Mouse (Mus musculus): ENCODE measurements around the gene Fgfr2. TPM values are rescaled to one million over a fixed set of nuclear protein-coding genes. Genes with fewer than 3 reads are reported as not detected.

The Fgfr2 gene
- total RNA-seq, 1 experiment, result 37.5 TPM

GRCm38 (mm10) chr7:133040688-133041345 lies 82.3 kb downstream of the Fgfr2 start:
- TF ChIP-seq CHD2 (IDR thresholded peaks at IDR 0.05; ENCODE audit: low read depth, low read length), result no peak; the same call in 1 of the 2 replicates
- TF ChIP-seq ZNF384 (IDR thresholded peaks at IDR 0.05; ENCODE audit: low read depth, low read length), result peak; percentile 96
- Histone ChIP-seq H3K4me3 (ENCODE audit: insufficient read depth in 1 of 2, low read depth in 1 of 2, low read length in 2 of 2, poor library complexity in 1 of 2, severe bottlenecking in 1 of 2) (no peak overlapping the region), H3K27ac (ENCODE audit: insufficient read depth, low read depth, low read length, poor library complexity, severe bottlenecking) (peak overlapping the region; percentile 35; the same call in 1 of the 2 replicates), H3K9me3 (ENCODE audit: control insufficient read depth, insufficient read depth, low read depth, low read length) (no peaks in the 10 kb centered on the region), H3K36me3 (ENCODE audit: control insufficient read depth, insufficient read depth, low read length, poor library complexity, severe bottlenecking) (peaks cover 42% of the 10 kb centered on the region), H3K4me1 (ENCODE audit: control insufficient read depth in 2 of 2, insufficient read depth in 2 of 2, low read length in 2 of 2, poor library complexity in 1 of 2) (peaks cover 18 to 61% of the 10 kb centered on the region in 2 experiments), H3K9ac (ENCODE audit: insufficient read depth, low read depth, low read length, poor library complexity, severe bottlenecking) (no peak overlapping the region; the same call in 1 of the 2 replicates)
- peak; percentile 79 for DNase-seq (ENCODE audit: low read depth, low spot score)
- in situ Hi-C loops (cut with MboI; ENCODE audit: low sequenced_read_pairs in 2 of 2, unreplicated experiment in 2 of 2), result no loop called here

- H3K4me3 ChIP-seq (ENCODE audit: insufficient read depth in 1 of 2, low read depth in 1 of 2, low read length in 2 of 2, poor library complexity in 1 of 2, severe bottlenecking in 1 of 2), result no peak overlapping the region
- peaks cover 40% of the 10 kb centered on the region for H3K36me3 ChIP-seq (ENCODE audit: control insufficient read depth, insufficient read depth, low read length, poor library complexity, severe bottlenecking)
- peaks cover 19 to 66% of the 10 kb centered on the region in 2 experiments for H3K4me1 ChIP-seq (ENCODE audit: control insufficient read depth in 2 of 2, insufficient read depth in 2 of 2, low read length in 2 of 2, poor library complexity in 1 of 2)
- H3K9me3 ChIP-seq (ENCODE audit: control insufficient read depth, insufficient read depth, low read depth, low read length), result no peaks in the 10 kb centered on the region
- no peak for DNase-seq (ENCODE audit: low read depth, low spot score)
- peak; percentile 61 for TF ChIP-seq ZNF384 (IDR thresholded peaks at IDR 0.05; ENCODE audit: low read depth, low read length)
- TF ChIP-seq HCFC1 (IDR thresholded peaks at IDR 0.05; ENCODE audit: borderline replicate concordance, insufficient read depth, low read length), result no peak
- in situ Hi-C loops (cut with MboI; ENCODE audit: low sequenced_read_pairs in 2 of 2, unreplicated experiment in 2 of 2), result no loop called here
- H3K27ac ChIP-seq (ENCODE audit: insufficient read depth, low read depth, low read length, poor library complexity, severe bottlenecking), result no peak overlapping the region
- H3K9ac ChIP-seq (ENCODE audit: insufficient read depth, low read depth, low read length, poor library complexity, severe bottlenecking), result no peak overlapping the region
Observed at GRCm38 (mm10) chr7:133039556-133040255, 83.4 kb downstream of the Fgfr2 start.

GRCm38 (mm10) chr7:133037618-133038017 lies 85.5 kb downstream of the Fgfr2 start:
- TF ChIP-seq CHD2 (IDR thresholded peaks at IDR 0.05; ENCODE audit: low read depth, low read length), result no peak
- TF ChIP-seq ZNF384 (IDR thresholded peaks at IDR 0.05; ENCODE audit: low read depth, low read length), result no peak
- no peak for TF ChIP-seq HCFC1 (IDR thresholded peaks at IDR 0.05; ENCODE audit: borderline replicate concordance, insufficient read depth, low read length)
- no peak for TF ChIP-seq MAFK (IDR thresholded peaks at IDR 0.05; ENCODE audit: insufficient read depth, low read depth, low read length)
- TF ChIP-seq ZC3H11A (IDR thresholded peaks at IDR 0.05; ENCODE audit: borderline replicate concordance, low read depth, low read length), result no peak
- peaks cover 17 to 67% of the 10 kb centered on the region in 2 experiments for H3K4me1 ChIP-seq (ENCODE audit: control insufficient read depth in 2 of 2, insufficient read depth in 2 of 2, low read length in 2 of 2, poor library complexity in 1 of 2)

GRCm38 (mm10) chr7:133037217-133037616 lies 85.9 kb downstream of the Fgfr2 start:
- H3K9me3 ChIP-seq (ENCODE audit: control insufficient read depth, insufficient read depth, low read depth, low read length), result no peaks in the 10 kb centered on the region
- no peak for DNase-seq (ENCODE audit: low read depth, low spot score)
- H3K36me3 ChIP-seq (ENCODE audit: control insufficient read depth, insufficient read depth, low read length, poor library complexity, severe bottlenecking), result peaks cover 34% of the 10 kb centered on the region
- TF ChIP-seq MAFK (IDR thresholded peaks at IDR 0.05; ENCODE audit: insufficient read depth, low read depth, low read length) (no peak), ZC3H11A (IDR thresholded peaks at IDR 0.05; ENCODE audit: borderline replicate concordance, low read depth, low read length) (no peak), CHD2 (IDR thresholded peaks at IDR 0.05; ENCODE audit: low read depth, low read length) (no peak), HCFC1 (IDR thresholded peaks at IDR 0.05; ENCODE audit: borderline replicate concordance, insufficient read depth, low read length) (no peak), ZNF384 (IDR thresholded peaks at IDR 0.05; ENCODE audit: low read depth, low read length) (no peak)
- H3K4me3 ChIP-seq (ENCODE audit: insufficient read depth in 1 of 2, low read depth in 1 of 2, low read length in 2 of 2, poor library complexity in 1 of 2, severe bottlenecking in 1 of 2), result no peak overlapping the region
- in situ Hi-C loops (cut with MboI; ENCODE audit: low sequenced_read_pairs in 2 of 2, unreplicated experiment in 2 of 2), result no loop called here
- peaks cover 16 to 63% of the 10 kb centered on the region in 2 experiments for H3K4me1 ChIP-seq (ENCODE audit: control insufficient read depth in 2 of 2, insufficient read depth in 2 of 2, low read length in 2 of 2, poor library complexity in 1 of 2)
- no peak overlapping the region for H3K27ac ChIP-seq (ENCODE audit: insufficient read depth, low read depth, low read length, poor library complexity, severe bottlenecking)
- H3K9ac ChIP-seq (ENCODE audit: insufficient read depth, low read depth, low read length, poor library complexity, severe bottlenecking), result no peak overlapping the region

More at GRCm38 (mm10) chr7:133037618-133038017, 85.5 kb downstream of the Fgfr2 start:
- Histone ChIP-seq H3K36me3 (ENCODE audit: control insufficient read depth, insufficient read depth, low read length, poor library complexity, severe bottlenecking) (peaks cover 34% of the 10 kb centered on the region), H3K9ac (ENCODE audit: insufficient read depth, low read depth, low read length, poor library complexity, severe bottlenecking) (no peak overlapping the region), H3K4me3 (ENCODE audit: insufficient read depth in 1 of 2, low read depth in 1 of 2, low read length in 2 of 2, poor library complexity in 1 of 2, severe bottlenecking in 1 of 2) (no peak overlapping the region), H3K27ac (ENCODE audit: insufficient read depth, low read depth, low read length, poor library complexity, severe bottlenecking) (no peak overlapping the region), H3K9me3 (ENCODE audit: control insufficient read depth, insufficient read depth, low read depth, low read length) (no peaks in the 10 kb centered on the region)
- in situ Hi-C loops (cut with MboI; ENCODE audit: low sequenced_read_pairs in 2 of 2, unreplicated experiment in 2 of 2), result no loop called here
- DNase-seq (ENCODE audit: low read depth, low spot score), result no peak
